Mouse (Mus musculus) adrenal gland, postnatal 4 days (tissue): ENCODE data around the gene 4930539E08Rik. TPM values are rescaled to one million over a fixed set of nuclear protein-coding genes. Genes with fewer than 3 reads are reported as not detected.

Source experiments
- DNase-seq, 2 experiments: peaks; one replicate each; pipeline ENCODE4 v3.0.0; 2021 to 2022; ENCODE audit warnings: low spot score in 2 of 2, mixed read lengths in 2 of 2
- long read RNA-seq, 2 experiments: library from polyadenylated mRNA; stranded (forward); transcript quantifications; one replicate each; pipeline ENCODE4 v2.0.0; 2021
- total RNA-seq, 2 experiments: library from RNA; stranded (reverse); gene quantifications; 2 replicates each; pipeline ENCODE4 v1.2.3; 2021

The 4930539E08Rik gene
- total RNA-seq, result under 1 TPM; 0.11 TPM
- long read RNA-seq, experiment 1, result 0 reads
- long read RNA-seq, experiment 2, result 0 reads

DNA sequence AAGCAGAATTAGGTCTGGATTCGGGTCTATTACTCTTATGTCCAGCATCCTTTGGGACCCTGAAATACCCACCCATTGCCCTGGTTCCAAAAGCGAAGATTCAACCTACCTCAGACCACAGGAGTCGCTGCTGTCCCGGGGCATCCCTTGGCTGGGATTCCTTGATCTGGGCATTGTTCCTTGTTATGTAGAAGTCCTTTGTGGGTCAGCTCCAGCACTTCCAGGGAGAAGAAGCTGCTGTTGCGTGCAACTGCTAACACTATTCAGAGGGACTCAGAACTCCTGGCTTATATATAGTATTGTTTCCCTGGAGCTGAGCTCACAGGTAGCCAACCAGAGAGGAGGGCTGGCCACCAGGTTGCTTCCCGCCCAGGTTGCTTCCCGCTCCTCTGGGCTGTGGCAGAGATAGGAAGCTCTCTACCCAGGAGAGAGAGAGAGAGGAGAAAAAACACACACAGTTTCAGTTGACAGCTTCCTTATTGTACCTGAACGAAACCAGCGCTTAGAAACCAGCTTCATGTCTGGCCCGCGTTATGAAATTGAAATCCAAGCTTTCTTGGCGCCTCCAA, at the start of gene 4930539E08Rik:
TSS of gene 4930539E08Rik (minus strand) at position 265 of the 569 bp plus-strand sequence.
- DNase-seq, result no peak

DNA sequence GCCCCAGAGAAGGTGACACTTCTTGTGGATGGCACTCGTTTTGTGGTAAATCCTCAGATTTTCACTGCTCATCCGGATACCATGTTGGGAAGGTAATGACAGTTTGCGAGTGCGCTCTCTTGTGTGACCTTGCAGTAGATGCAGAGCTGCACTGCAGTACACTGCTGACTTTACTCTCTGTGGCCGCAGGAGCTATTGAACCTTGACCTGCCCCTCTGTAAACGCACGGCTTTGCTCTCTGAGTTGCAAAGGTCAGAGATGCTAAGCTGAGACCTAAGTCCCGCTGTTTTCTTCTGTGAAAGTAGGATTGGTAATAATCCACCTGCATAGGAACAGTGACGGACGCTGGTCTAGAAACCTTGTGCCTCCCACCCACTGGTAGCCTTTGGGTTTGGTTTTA, 46.5 kb upstream of the 4930539E08Rik start:
- DNase-seq, result no peak

DNA sequence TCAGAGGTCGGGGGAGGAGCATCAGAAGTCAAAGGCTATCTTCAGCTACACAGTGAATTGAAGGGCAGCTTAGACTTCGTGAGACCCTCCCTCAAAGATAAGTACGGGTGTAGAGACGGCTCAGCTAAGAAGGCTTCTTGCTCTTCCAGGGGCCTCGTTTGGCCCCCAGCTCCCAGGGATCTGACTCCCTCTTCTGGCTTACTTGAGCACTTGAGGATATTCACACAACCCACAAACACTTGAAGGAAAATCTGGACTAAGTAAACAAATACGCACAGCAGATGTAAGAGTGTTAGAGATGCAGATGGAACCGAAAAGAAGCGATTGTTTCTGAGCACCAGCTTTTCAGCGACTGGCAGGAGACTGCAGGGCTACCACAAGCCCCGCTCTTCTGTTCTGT, 45.5 kb upstream of the 4930539E08Rik start:
- no peak for DNase-seq

DNA sequence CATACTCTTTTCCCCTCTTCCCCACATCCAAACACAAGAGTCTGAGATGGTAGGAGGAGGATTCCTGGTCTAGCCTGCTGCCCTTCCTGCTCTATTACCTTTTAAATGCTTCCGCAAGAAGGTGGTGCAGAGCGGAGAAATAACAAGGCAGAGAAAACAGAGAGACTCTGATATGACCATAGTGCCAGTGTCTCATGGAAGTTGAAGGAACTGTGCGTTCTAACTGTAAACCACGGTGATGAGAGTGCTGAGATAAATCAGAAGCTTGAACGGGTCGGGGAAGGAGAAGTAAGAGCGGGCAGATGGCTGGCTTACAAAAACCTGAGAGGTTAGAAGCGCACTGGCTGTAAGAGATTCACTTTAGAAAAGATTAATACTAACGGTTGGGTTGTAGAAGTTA, 39.3 kb upstream of the 4930539E08Rik start:
- no peak for DNase-seq

DNA sequence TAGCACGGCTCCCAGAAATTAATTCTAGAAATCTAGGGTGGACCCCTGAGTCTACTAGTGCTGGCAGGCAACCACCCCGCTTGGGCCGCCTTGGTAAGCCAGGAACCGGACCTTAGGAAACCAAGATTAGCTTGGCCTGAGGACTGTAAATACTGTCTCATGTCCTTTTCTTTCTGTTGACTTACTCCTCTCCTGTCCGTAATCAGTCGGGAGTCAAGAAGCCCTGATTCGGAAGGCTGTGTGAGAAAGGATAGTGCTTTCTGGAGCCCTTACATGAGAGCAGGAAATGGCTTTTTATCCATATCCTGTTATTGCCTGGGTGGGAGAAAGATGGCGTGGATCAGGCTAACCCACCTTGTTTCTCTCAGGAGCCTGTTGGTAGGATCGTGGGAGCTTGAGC, 38.1 kb upstream of the 4930539E08Rik start:
- DNase-seq, result no peak

DNA sequence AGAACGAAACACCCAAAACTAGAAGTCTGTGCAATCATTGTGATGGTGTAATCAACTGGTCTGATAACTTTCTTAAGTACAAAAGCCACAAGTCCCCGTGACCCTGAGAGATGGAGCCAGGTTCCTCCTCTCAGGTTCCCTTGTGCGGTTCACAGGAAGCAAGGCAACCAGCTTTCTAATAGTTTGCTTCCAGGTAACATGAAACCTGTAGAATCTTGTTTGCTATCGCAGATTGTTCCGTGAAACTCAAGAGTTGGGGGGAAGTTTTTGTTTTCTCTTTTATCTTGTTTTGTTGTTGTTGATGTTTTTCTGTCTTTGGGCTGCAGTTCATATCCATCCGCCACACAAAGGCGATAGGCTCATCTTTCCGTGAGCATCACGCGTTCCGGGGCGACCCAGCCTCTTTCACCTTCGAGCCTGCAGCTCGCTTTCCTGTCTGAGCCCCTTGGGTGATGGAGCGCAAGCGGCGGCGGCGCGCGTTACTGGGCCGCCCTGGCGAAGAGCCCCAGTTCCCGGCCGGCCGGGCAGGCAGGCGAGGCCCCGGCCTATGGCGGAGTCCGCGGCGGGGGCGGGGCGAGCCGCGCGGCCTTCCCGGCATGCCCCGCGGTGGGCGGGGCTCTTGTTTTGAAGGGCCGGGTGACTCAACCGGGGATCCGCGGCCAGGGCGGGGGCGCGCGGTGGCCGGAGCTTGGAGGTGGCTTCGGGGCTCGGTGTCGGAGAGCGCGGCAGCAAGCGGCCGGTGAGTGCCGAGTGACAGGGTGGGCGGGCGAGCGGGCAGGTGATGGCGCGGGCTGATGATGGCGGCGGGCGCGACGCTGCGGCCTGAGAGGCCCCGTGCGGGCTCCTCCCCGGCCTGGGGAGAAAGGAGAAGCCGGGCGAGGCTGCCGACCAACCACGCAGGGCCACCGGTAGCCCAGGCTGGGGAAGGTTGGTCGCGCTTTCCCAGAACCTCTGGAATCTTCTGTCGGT, 37.0 kb upstream of the 4930539E08Rik start, which contains the start of gene Kctd20:
TSS of gene Kctd20 (plus strand) at position 120 of the 969 bp plus-strand sequence.
- peak; percentile 90 to 92 for DNase-seq

DNA sequence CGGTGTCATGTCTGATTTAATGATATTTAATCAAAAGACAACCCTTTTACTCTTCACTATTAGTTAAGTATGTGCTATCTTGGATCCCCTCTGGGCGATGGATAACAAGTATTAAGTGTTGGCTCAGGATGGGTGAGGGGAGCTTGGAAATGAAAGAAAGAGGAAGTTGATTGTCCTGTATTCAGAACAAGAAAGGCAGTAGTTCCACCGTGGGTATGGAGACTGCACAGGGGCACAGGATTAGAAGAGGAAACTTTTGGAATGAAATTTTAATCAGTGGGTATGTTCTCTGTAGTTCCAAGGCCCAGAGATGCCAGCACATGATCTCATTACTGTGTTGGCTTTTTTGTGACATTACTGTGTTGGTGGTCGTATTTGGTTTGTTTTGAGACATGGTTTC, 35.6 kb upstream of the 4930539E08Rik start:
- no peak for DNase-seq

DNA sequence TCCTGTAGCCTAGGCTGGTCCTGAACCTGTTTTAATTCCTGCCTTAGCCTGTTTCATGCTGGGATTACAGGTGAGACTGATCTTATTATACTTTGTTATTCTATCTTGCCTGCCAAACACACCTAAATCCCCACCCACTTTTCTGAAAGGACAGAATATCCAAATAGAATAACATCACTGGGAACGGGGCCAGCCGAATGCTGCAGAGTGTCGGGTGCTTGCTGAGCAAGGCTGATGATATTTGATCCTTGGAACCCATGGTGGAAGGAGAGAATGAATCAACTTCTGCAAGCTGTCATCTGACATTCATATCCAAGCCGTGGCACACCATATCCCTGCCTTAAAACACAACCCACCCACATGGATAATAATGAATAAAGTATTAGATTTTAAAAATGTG, 33.5 kb upstream of the 4930539E08Rik start:
- DNase-seq, result no peak

DNA sequence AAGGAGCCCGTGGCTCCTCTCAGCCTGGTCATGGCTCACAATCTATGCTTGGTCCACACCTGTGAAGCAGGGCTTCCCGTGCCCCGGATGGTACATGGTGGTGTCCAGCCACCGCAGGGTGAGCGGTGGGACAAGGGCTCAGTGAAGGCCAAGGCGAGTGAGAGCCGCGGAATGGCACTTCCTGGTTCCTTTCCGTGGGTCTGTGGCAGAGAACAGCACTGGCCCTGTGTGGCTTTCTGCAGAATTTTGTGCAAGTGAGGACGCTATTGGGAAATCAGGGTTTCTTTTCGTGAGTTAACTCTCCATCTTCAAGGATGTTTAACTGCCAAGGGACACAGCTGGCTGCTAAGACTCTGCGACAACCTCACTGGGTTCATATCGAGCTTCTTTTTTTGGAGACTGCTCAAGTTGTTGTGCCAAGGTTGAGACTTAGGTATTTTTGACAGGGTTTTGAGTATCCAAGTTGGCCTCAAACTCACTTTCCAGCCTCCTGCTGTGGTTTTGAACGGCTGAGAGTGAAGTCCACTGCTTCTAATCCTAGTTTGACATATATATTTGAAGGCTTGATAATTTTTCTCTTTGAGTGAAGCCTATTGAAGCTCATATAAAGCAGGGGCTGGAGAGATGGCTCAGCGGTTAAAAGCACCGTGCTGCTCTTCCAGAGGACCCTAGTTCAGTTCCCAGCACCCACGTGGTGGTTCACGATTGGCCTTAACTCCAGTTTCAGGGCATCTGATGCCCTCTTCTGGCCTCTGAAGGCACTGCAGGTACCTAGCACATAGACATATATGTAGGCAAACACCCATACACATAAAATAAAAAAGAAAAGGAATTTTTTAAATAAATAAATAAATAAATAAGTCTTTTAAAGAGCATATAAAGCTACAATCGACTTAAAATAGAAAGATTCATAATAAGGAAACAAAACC, 32.2 kb upstream of the 4930539E08Rik start:
- DNase-seq, result no peak

DNA sequence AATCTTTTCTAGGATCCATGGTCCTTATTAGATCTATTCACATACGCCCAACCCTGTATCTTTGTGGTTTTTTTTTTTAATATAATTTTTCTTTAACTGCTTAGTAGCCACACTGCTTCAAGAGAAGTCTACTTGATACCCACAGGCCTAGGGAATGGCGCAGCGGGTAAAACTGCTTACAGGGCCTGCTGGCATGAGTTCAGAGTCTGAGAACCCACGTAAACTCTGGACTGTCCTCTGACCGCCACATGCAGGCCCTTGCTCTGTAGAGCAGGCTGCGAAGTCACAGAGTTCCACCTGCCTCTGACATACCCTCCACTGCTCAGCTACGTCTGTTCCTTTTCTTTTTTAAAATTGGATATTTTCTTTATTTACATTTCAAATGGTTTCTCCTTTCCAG, 29.4 kb upstream of the 4930539E08Rik start:
- DNase-seq, result no peak

DNA sequence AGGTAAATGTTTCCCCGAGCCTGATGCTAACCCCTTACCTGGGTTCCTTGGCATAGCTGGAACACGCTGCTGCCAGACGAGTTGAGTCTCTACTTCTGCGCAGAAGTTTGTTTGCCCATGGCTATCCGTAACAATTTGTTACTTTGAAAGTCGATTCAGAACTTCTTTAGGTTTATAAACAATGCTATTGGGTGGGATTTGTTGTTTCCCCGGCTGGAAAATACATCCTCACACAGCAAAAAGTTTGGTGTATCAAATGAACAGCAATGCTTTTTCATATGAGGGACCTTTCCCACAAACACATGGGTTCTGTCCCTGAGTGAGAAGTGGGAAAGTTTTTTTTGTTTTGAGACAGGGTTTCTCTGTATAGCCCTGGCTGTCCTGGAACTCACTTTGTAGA, 28.6 kb upstream of the 4930539E08Rik start, which contains the start of gene Pxt1:
TSS of gene Pxt1 (minus strand) at position 101 of the 400 bp plus-strand sequence.
- no peak for DNase-seq

DNA sequence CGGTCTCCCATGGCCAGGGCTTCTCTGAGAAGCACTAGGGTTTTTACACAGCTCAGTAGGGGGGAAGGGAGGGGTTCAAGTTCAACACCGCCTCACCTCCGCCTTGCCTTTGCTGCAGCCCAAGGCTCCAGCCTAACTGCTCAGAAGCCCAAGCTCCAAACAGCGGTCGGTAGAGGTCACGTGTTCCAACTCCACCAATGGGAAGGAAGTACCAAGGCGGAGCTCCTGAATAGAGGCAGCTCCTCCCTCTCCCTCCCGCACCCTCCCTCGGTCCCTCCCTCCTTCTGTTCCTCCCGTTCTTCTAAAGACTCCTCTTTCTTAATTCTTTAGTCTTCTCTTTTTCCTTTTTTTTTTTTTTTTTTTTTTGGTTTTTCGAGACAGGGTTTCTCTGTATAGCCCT, 27.0 kb upstream of the 4930539E08Rik start:
- DNase-seq, result no peak

DNA sequence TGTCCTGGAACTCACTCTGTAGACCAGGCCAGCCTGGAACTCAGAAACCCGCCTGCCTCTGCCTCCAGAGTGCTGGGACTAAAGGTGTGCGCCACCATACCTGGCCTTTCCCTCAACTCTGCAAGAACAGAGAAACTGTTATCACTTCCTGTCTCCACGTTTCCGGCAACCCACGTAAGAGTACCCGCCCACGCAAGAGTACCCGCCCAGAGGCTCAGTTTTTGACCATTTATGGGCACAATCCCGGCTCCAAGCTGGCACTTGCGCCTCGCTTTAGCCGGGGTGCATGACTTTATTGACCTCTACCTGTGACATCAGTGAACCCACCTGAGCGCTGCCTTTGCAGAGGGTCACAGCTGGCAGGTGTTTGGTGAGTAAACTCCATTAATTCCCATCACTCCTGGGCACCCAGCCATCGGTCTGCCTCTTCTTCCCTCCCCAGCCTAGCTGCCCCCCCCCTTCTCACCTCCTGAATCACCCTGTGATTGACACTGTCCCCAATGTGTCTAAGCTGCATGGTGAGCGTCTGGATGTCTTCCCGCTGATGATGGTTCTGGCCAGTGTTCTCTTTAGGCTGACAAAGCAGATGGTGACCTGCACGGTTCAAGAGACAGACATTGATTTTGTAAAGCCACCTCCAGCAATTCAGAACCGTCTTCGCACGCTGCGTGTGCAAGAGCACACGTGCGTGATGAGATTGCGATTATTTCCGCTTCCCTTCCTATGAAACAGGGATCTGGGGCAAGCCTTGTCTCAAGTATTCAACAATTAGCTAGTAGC, 25.8 kb upstream of the 4930539E08Rik start:
- DNase-seq, result no peak

DNA sequence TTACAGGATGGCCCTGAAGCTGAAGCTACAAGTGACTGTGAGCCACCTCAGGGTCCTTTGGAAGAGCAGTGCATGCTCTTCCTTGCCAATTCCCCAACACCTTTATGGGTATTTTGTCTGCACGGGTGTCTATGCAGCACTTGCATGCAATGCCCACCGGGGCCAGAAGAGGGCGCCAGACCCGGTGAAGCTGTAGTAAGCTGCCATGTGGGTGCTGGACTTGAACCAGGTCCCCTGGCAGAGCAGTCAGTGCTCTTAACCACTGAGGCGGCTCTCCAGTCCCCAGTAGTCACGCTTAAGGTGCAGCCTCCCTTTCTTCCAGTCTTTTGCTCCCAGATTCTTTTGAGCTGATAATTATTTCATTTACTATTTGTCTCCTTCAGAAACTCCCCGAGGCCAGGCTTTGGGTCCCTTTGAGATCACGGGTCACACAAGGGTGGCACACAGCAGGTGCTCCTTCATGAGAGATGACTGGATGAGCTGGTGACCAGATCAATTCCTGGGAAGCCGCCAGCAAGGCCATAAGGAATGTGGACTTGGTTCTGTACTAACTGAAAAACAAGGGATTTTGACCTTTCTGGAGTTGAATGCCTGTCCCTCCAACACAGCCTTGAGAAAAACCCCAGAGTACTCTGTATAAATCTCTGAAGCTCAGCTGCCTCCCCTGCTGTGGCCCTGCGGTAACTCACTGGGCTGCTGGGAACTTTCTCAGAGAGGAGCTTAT, 21.7 kb upstream of the 4930539E08Rik start:
- DNase-seq, result peak; percentile 23 to 35

DNA sequence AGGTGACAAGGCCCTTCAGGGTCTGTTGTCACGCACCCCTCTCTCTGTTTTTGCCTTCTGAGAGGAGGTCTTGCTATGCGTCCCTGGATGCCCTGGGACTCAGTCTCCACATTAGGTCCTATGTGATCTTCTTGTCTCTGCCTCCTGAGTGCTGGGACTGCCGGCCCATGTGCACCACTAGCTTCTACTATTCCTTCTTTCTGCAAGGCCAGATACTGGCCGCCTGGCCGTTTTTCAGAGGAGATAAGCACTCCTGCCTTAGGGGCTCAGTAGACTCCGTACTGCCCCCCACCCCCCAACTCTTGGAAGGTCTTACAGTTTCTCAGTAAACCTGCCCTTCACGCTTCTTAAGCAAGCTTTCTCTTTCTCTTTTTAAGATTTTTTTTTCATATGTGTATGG, 21.0 kb upstream of the 4930539E08Rik start:
- DNase-seq, result no peak

DNA sequence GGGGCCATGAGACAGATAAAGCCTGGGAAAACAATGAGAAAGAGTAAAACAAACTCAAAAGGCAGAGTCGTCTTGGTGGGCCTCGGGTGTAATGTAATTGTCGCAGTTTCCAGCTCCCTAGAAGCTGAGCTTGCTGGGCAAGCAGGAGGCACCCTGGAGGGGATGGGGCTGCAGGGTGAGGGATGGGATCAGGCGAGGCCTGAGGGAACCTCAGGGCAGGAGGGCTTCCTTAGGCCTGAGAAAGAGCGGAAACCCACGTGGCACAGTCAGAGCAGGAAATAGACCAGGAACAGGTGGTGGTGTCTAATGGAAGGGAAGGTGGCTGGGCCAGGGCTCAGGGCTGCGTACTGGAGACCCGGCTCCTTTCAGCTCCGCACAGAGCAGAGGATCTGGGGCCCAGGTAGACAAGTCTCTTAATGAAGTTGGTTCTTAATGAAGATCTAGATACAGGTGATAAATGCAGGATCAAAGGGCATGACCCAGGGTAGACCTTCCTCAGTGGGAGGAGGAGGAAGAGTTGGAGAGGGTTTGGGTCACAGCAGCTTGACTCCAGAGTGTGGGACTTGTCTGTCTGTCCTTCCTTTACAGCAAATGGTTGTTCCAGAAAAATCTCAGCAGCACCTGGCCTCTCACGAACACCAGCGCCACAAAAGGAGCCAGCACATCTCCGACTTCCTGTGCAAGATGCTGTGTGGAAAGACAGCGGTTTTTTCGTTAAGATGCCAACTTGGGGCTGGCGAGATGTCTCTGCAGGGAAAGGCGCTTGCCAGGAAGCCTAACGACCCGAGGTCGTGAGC, 19.2 kb upstream of the 4930539E08Rik start:
- DNase-seq, result no peak

DNA sequence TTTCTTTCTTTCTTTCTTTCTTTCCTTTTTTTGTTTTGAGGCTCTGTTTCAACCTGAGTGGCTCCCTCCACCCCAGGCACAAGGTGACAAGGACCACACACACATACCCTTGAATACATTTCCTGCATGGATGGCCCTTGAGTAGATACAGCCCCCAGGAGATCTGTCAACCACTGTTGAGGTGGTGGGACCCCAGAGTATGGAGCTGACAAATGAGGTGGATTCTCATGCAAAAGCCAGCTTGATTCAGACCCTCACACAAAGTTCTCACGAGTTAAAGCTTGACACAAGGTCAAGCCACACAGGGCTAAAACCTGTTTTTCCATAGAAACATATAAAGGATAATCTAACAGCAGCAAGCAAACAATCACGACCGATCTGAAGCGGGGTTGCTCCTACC, 17.1 kb upstream of the 4930539E08Rik start:
- no peak for DNase-seq

DNA sequence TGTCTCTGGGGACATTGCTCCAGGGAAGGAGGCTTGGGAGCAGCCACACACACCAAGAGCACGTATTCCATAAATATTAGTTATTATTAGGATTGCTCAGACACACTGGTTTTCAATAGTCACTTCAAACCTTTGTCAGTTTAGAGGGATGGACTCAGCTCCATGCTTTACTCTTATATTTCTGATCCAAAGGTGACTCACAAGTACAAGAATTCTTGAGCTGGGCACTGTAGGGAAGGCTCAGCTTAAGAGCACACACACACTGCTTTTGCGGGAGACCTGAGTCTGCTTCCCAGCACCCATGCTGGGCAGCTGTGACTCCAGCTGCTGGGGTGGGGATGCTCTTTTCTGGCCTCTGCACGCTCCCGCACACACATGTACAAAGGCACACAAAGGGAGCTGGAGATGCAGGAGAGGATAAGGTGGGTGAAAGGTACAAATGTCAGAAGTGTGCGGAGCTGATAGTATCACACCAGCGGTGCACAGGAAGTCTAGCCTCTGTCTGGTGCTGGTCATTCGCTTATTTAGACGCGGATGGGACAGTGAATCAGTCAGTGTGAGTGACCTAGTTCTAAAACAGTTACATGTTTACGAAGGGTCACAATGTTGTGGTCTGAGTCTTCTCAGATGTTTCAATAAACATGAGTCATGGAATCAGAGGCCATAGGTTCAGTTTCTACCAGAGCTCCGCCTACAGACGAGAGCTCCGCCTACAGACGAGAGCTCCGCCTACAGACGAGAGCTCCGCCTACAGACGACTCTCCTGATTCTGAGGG, 16.5 kb upstream of the 4930539E08Rik start:
- no peak for DNase-seq
